Mouse (Mus musculus): Measurements from ENCODE around the gene Syncrip. TPM values are rescaled to one million over a fixed set of nuclear protein-coding genes. Genes with fewer than 3 reads are reported as not detected.
"Not testable (repeated sequence)": the region's sequence is repeated elsewhere in the genome, so short reads cannot be mapped to it uniquely, and the experiment has no call there.

Syncrip gene
- polyA plus RNA-seq, 1 experiment from 2014 or later: 196 TPM

- Histone ChIP-seq H3K36me3 (ENCODE audit: inconsistent target) (no peaks in the 10 kb centered on the region), H3K79me2 (ENCODE audit: inconsistent target) (peaks cover 7% of the 10 kb centered on the region), H3K27ac (no peak overlapping the region), H3K4me3 (ENCODE audit: inconsistent target) (no peak overlapping the region)
Observed at GRCm38 (mm10) chr9:88519390-88520121, 37.2 kb upstream of the Syncrip start.

GRCm38 (mm10) chr9:88516361-88516995 lies 34.1 kb upstream of the Syncrip start:
- Histone ChIP-seq H3K36me3 (ENCODE audit: inconsistent target) (no peaks in the 10 kb centered on the region), H3K79me2 (ENCODE audit: inconsistent target) (no peaks in the 10 kb centered on the region), H3K4me3 (ENCODE audit: inconsistent target) (no peak overlapping the region), H3K27ac (no peak overlapping the region)
- 91% methylated on average over 3 of the region's 3 CpGs for WGBS (ENCODE audit: missing documents)

GRCm38 (mm10) chr9:88515546-88515945 lies 33.2 kb upstream of the Syncrip start:
- no peaks in the 10 kb centered on the region for H3K36me3 ChIP-seq (ENCODE audit: inconsistent target)
- no peak overlapping the region for H3K27ac ChIP-seq
- no peak overlapping the region for H3K4me3 ChIP-seq (ENCODE audit: inconsistent target)
- H3K79me2 ChIP-seq (ENCODE audit: inconsistent target): no peaks in the 10 kb centered on the region
- WGBS (ENCODE audit: missing documents): 100% methylated on average over 1 of the region's 1 CpGs

GRCm38 (mm10) chr9:88501846-88502245 lies 19.5 kb upstream of the Syncrip start:
- WGBS (ENCODE audit: missing documents): 94% methylated on average over 6 of the region's 6 CpGs
- no peaks in the 10 kb centered on the region for H3K36me3 ChIP-seq (ENCODE audit: inconsistent target)
- no peak overlapping the region for H3K27ac ChIP-seq
- no peak overlapping the region for H3K4me3 ChIP-seq (ENCODE audit: inconsistent target)
- no peaks in the 10 kb centered on the region for H3K79me2 ChIP-seq (ENCODE audit: inconsistent target)

GRCm38 (mm10) chr9:88500112-88500511 lies 17.7 kb upstream of the Syncrip start:
- H3K79me2 ChIP-seq (ENCODE audit: inconsistent target): no peaks in the 10 kb centered on the region
- H3K36me3 ChIP-seq (ENCODE audit: inconsistent target): no peaks in the 10 kb centered on the region
- 15% methylated on average over 2 of the region's 2 CpGs for WGBS (ENCODE audit: missing documents)
- no peak overlapping the region for H3K27ac ChIP-seq
- no peak overlapping the region for H3K4me3 ChIP-seq (ENCODE audit: inconsistent target)

GRCm38 (mm10) chr9:88492522-88492921 lies 10.1 kb upstream of the Syncrip start:
- Histone ChIP-seq H3K79me2 (ENCODE audit: inconsistent target) (no peaks in the 10 kb centered on the region), H3K27ac (no peak overlapping the region), H3K36me3 (ENCODE audit: inconsistent target) (no peaks in the 10 kb centered on the region), H3K4me3 (ENCODE audit: inconsistent target) (no peak overlapping the region)
- 91% methylated on average over 1 of the region's 1 CpGs for WGBS (ENCODE audit: missing documents)

GRCm38 (mm10) chr9:88484531-88484930 lies 2.2 kb upstream of the Syncrip start:
- H3K27ac ChIP-seq: no peak overlapping the region
- H3K4me3 ChIP-seq (ENCODE audit: inconsistent target): no peak overlapping the region

GRCm38 (mm10) chr9:88482829-88483396 lies 539 bp upstream of the Syncrip start:
- Histone ChIP-seq H3K79me2 (ENCODE audit: inconsistent target) (peaks cover 34% of the 10 kb centered on the region), H3K36me3 (ENCODE audit: inconsistent target) (0 out of 2 replicates have a peak, but pooled peaks cover 5% of the 10 kb centered on the region), H3K4me3 (ENCODE audit: inconsistent target) (peak overlapping the region; percentile 49), H3K27ac (peak overlapping the region; percentile 72)
- under 1% methylated on average over 31 of the region's 52 CpGs for WGBS (ENCODE audit: missing documents)

More at GRCm38 (mm10) chr9:88484531-88484930, 2.2 kb upstream of the Syncrip start:
- Histone ChIP-seq H3K36me3 (ENCODE audit: inconsistent target) (no peaks in the 10 kb centered on the region), H3K79me2 (ENCODE audit: inconsistent target) (peaks cover 18% of the 10 kb centered on the region)
- WGBS (ENCODE audit: missing documents): 71% methylated on average over 6 of the region's 6 CpGs

GRCm38 (mm10) chr9:88481791-88482160 lies 598 bp downstream of the Syncrip start:
- H3K36me3 ChIP-seq (ENCODE audit: inconsistent target): 0 out of 2 replicates have a peak, but pooled peaks cover 8% of the 10 kb centered on the region
- 0 out of 2 replicates have a peak overlapping the region, but pooled peaks have one; percentile 29 for H3K27ac ChIP-seq
- 6% methylated on average over 12 of the region's 43 CpGs for WGBS (ENCODE audit: missing documents)
- peak overlapping the region; percentile 21 for H3K4me3 ChIP-seq (ENCODE audit: inconsistent target)
- H3K79me2 ChIP-seq (ENCODE audit: inconsistent target): peaks cover 45% of the 10 kb centered on the region

- under 1% methylated on average over 68 of the region's 78 CpGs for WGBS (ENCODE audit: missing documents)
- Histone ChIP-seq H3K36me3 (ENCODE audit: inconsistent target) (peaks cover 11% of the 10 kb centered on the region; the same call in 1 of the 2 replicates), H3K4me3 (ENCODE audit: inconsistent target) (peak overlapping the region; percentile 64), H3K79me2 (ENCODE audit: inconsistent target) (peaks cover 51% of the 10 kb centered on the region), H3K27ac (peak overlapping the region; percentile 22; the same call in 1 of the 2 replicates)
Observed at GRCm38 (mm10) chr9:88481061-88481790, 1.1 kb downstream of the Syncrip start.

- H3K4me3 ChIP-seq (ENCODE audit: inconsistent target): peak overlapping the region; percentile 64
- 0% methylated on average over 1 of the region's 1 CpGs for WGBS (ENCODE audit: missing documents)
- H3K36me3 ChIP-seq (ENCODE audit: inconsistent target): peaks cover 19% of the 10 kb centered on the region; the same call in 1 of the 2 replicates
- H3K79me2 ChIP-seq (ENCODE audit: inconsistent target): peaks cover 62% of the 10 kb centered on the region
- H3K27ac ChIP-seq: no peak overlapping the region
Observed at GRCm38 (mm10) chr9:88480120-88480519, 2.3 kb downstream of the Syncrip start.

GRCm38 (mm10) chr9:88476138-88476537 lies 6.2 kb downstream of the Syncrip start:
- WGBS (ENCODE audit: missing documents): 80% methylated on average over 1 of the region's 1 CpGs
- Histone ChIP-seq H3K36me3 (ENCODE audit: inconsistent target) (peaks cover 46% of the 10 kb centered on the region), H3K27ac (no peak overlapping the region), H3K79me2 (ENCODE audit: inconsistent target) (peaks cover 100% of the 10 kb centered on the region), H3K4me3 (ENCODE audit: inconsistent target) (no peak overlapping the region)

GRCm38 (mm10) chr9:88461017-88461416 lies 21.4 kb downstream of the Syncrip start:
- H3K27ac ChIP-seq; H3K4me3 ChIP-seq (ENCODE audit: inconsistent target): not testable (repeated sequence)
- Histone ChIP-seq H3K36me3 (ENCODE audit: inconsistent target) (peaks cover 38% of the 10 kb centered on the region; the same call in 1 of the 2 replicates), H3K79me2 (ENCODE audit: inconsistent target) (peaks cover 97% of the 10 kb centered on the region)
- 91% methylated on average over 4 of the region's 4 CpGs for WGBS (ENCODE audit: missing documents)

- WGBS (ENCODE audit: missing documents): 44% methylated on average over 5 of the region's 5 CpGs
- Histone ChIP-seq H3K27ac (no peak overlapping the region), H3K79me2 (ENCODE audit: inconsistent target) (peaks cover 29% of the 10 kb centered on the region; the same call in 1 of the 2 replicates), H3K4me3 (ENCODE audit: inconsistent target) (0 out of 2 replicates have a peak overlapping the region, but pooled peaks have one; percentile 79), H3K36me3 (ENCODE audit: inconsistent target) (no peaks in the 10 kb centered on the region)
Observed at GRCm38 (mm10) chr9:88439991-88440390, 42.4 kb downstream of the Syncrip start.
